Mouse (Mus musculus) ZHBTc4 (cell line): Measurements from ENCODE around the gene Bard1.
A peak's percentile ranks its signal among the peaks of the same experiment; 100 is the strongest.

ENCODE experiments used
- DNase-seq: peaks from one replicate; pipeline ENCODE4 v3.0.0-alpha.2; 2011; ENCODE audit warnings: low read depth, low spot score

Bard1 gene

GRCm38 (mm10) chr1:71102344-71103173 is at the start of gene Bard1:
TSS of gene Bard1 (minus strand) at chr1:71103146.
- peak; percentile 100 for DNase-seq

DNA sequence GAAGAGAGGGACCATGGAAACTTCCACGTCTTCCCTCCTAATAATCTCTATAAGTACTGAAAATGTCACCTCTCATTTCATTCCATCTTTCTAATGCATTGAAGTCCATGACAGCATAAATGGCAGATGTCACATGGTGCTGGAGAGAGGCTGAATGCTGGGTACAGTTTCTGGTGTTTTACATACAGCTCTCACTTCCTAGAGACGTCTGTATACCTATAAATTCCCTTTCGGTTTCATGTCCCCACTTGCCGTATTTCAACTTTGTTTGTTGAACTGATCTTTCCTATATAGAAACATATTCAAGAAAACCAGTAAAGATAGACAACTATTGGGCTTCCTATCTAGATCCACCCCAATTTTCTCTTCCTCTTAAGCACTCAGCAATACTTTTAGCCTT is 24.2 kb upstream of the Bard1 start:
- DNase-seq: no peak

- peak; percentile 58 for DNase-seq
Measured at GRCm38 (mm10) chr1:71118511-71118910, 15.6 kb upstream of the Bard1 start.

DNA sequence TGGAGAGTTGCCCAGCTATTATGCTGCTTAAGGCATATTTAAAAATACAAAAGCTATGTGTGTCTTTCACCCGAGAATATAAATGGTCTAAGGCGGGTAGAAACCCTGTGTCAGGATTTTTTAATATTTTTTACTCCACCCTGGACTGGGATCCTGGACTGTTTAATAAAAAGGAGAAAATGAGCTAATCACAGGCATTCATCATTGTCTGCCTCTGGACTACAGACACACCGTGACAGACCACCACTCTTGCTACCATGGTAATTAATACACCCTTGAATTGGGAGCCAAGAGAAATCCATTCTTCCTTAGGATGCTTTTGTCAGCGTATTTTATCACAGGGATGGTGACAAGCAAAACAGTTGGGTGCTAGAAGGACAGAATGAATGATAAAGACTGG is 14.3 kb upstream of the Bard1 start:
- no peak for DNase-seq

- DNase-seq: no peak
Measured at GRCm38 (mm10) chr1:71115781-71116180, 12.8 kb upstream of the Bard1 start.

GRCm38 (mm10) chr1:71109858-71110257 is 6.9 kb upstream of the Bard1 start:
- DNase-seq: no peak

- no peak for DNase-seq
Measured at GRCm38 (mm10) chr1:71106127-71106526, 3.2 kb upstream of the Bard1 start.

- DNase-seq: no peak
Measured at GRCm38 (mm10) chr1:71105724-71106123, 2.8 kb upstream of the Bard1 start.

GRCm38 (mm10) chr1:71103174-71103864 is 373 bp upstream of the Bard1 start:
- peak; percentile 59 for DNase-seq

DNA sequence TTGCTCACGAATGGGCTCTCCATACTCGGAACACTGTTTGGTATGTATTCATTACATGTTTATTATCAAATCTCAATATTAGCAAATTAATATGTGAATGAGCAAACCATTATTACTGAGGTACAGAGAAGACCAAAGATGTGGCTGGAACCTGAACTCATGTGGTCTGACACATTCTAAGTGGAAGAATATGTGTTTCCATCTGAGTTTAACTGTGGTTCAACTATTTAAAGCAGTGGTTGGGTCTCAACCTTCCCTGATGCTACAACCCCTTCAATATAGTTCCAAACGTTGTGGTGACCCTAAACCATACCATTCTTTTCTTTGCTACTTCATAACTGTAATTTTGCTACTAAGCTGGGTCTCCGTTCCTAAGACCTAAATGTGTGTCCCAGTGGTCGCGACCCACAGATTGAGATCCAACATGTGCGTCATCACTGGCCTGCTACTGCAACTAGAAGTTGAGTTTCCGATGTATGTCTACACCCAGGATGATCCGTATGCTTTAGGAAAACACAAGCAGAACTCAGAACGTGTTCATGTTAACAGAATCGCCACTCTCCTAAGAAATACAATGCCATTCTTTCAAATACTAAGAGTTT is 1.5 kb downstream of the Bard1 start:
- peak; percentile 16 for DNase-seq

GRCm38 (mm10) chr1:71100591-71101368 is 2.2 kb downstream of the Bard1 start:
- no peak for DNase-seq

GRCm38 (mm10) chr1:71099945-71100515 is 2.9 kb downstream of the Bard1 start:
- no peak for DNase-seq

DNA sequence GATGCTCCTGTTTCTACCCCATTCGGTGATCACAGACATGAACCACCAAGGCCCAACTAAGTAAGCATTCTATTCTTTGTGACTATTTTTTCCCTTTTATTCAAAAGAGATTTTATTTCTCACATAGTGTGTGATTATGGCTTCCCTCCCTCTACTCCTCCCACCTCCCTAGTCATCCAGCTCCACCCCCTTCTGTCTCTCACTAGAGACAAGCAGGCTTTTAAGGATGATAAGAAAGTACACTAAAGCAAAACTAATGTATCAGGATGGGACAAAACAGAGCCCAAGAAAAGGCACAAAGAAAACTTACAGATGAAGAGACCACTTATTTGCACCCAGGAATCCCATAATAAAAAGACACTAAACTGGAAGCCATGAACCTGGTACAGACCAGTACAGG is 6.9 kb downstream of the Bard1 start:
- DNase-seq: no peak

DNA sequence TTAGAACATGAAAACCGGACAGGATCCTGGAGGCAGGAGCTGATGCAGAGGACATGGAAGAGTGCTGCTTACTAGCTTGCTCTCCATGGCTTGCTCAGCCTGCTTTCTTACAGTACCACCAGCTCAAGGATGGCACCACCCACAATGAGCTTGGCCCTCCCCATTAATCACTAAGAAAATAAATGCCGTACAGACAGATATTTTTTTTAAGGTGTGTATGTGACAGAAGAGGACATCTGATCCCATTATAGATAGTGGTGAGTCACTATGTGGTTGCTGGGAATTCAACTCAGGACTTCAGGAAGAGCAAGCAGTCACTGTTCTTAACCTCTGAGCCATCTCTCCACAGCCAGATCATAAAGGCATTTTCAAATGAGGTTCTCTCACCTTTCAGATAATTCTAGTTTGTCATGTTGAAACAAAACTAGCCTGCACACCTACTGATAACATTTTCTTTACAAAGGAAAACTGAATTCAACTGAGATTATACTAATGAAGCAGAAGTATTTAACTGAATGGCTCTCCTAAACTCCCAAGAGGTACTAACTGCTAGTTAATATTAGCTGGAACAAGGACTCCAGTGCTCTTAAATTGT is 7.6 kb downstream of the Bard1 start:
- no peak for DNase-seq

DNA sequence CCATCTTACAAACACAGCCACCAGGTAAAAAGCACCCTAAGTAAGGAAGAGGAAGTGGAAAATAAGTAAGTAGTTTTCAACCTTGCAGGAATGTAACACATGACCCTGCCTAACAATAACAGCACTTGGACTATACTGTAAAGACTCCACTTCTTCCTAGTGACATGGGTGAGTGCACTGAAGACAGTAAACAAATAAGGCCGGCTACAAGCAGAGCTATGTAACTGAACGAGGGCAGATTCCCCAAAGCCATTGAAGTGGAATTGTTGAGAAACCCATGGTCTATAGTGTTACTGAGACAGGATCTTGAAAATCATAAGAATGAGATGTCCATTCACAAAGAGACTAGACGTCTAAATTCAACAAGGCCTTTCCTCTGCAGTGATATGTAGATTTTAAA is 27.3 kb downstream of the Bard1 start:
- DNase-seq: no peak

GRCm38 (mm10) chr1:71070771-71071170 is 32.2 kb downstream of the Bard1 start:
- no peak for DNase-seq

DNA sequence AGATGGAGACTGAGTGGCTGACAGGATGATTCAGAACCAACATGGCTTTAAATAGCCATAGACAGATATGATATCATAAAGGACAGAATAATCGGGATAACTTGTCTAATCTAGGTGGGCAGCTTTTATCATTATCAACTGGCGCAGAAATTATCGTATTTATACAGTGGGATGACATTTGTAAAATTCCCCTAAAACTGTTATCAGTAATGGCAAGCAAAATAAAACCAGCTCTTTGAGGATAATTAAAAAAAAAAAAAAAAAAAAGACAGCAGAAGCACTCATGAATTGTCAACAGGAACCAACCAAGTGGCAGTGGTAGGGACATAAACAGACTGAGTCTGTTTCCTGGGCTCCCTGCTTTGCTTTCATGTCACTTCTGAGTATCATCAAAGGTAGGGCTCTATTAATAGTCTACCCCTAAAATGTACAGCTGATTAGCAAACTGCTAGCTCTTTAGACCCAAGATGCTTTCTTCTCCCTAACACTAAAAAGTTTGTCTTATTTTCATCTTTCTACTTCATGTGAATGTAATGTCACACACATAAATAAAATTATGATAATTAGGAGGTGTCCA is 34.1 kb downstream of the Bard1 start:
- no peak for DNase-seq

- no peak for DNase-seq
Measured at GRCm38 (mm10) chr1:71063885-71064492, 39.0 kb downstream of the Bard1 start.

GRCm38 (mm10) chr1:71056143-71056542 is 46.8 kb downstream of the Bard1 start:
- no peak for DNase-seq

DNA sequence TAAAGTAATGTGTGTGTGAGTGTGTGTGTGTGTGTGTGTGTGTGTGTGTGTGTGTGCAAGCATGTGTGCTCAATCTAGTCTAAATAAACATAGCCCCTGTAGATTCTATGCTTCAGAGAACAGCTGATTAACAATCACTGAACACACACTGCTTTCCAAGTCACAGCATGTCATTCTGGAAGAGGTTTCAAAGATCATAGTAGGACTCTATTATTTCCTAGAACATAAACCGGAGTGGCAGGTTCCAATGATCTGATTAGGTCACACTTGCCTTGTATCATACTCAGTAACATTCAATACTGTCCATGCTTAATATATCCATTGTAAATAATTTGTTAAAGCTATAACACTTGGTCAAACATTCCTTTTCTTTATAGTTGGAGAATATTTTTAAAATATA is 47.5 kb downstream of the Bard1 start:
- no peak for DNase-seq
